Mouse (Mus musculus) kidney, embryonic 16.5 days (tissue): ENCODE results near the gene Ccdc22. TPM values are rescaled to one million over a fixed set of nuclear protein-coding genes. Genes with fewer than 3 reads are reported as not detected.

Experiments used
- ATAC-seq: fragments of 200-750 bp; cut with Nextera tagmentation; 2 replicates; pipeline ENCODE4 v1.8.0; 2017; ENCODE audit warnings: moderate TSS enrichment; ENCODE audit not compliant: low FRiP score, low TSS enrichment
- H3K27ac ChIP-seq: fragments of 300-500 bp; sonication (generic); 2 replicates; pipeline ENCODE4 v1.5.1; 2014; ENCODE audit warnings: low read length
- H3K27me3 ChIP-seq: fragments of 300-500 bp; sonication (generic); 2 replicates; pipeline ENCODE4 v1.6.1; 2014; ENCODE audit warnings: low read length, control low read depth, mixed read lengths; ENCODE audit not compliant: insufficient read depth
- H3K36me3 ChIP-seq: fragments of 300-500 bp; sonication (generic); 2 replicates; pipeline ENCODE4 v1.6.1; 2014; ENCODE audit warnings: low read length, control low read depth, mixed read lengths; ENCODE audit not compliant: insufficient read depth
- H3K4me1 ChIP-seq: fragments of 300-500 bp; sonication (generic); 2 replicates; pipeline ENCODE4 v1.6.1; 2014; ENCODE audit warnings: low read length, control low read depth, mixed read lengths; ENCODE audit not compliant: insufficient read depth
- H3K4me2 ChIP-seq: fragments of 300-500 bp; sonication (generic); replicated peaks from 2 replicates; pipeline ENCODE4 v1.6.1; 2014; ENCODE audit warnings: low read depth, low read length
- H3K4me3 ChIP-seq: fragments of 300-500 bp; sonication (generic); 2 replicates; pipeline ENCODE4 v1.5.1; 2014; ENCODE audit warnings: mild to moderate bottlenecking, low read length
- H3K9ac ChIP-seq: fragments of 300-500 bp; sonication (generic); replicated peaks from 2 replicates; pipeline ENCODE4 v1.6.1; 2014; ENCODE audit warnings: low read length
- H3K9me3 ChIP-seq: fragments of 300-500 bp; sonication (generic); 2 replicates; pipeline ENCODE4 v1.6.1; 2016; ENCODE audit warnings: low read length, control low read depth
- WGBS: fragments of 180-500 bp; shearing (Covaris S2); extraction: QIAGEN DNeasy Blood & Tissue Kit; methylation state at CpG from one replicate; pipeline ENCODE4 v1.1.7; 2014; 5-methylcytosine and 5-hydroxymethylcytosine counted together
- polyA plus RNA-seq: library from polyadenylated mRNA; unstranded; fragments of >200 nt; fragmentation: Nextera tagmentation; extraction: Ambion mirVana; gene quantifications from 2 replicates; pipeline ENCODE4 v1.2.1, GENCODE M21; 2015

The Ccdc22 gene
- polyA plus RNA-seq, 1 experiment from 2014 or later, result 36.6 TPM

DNA sequence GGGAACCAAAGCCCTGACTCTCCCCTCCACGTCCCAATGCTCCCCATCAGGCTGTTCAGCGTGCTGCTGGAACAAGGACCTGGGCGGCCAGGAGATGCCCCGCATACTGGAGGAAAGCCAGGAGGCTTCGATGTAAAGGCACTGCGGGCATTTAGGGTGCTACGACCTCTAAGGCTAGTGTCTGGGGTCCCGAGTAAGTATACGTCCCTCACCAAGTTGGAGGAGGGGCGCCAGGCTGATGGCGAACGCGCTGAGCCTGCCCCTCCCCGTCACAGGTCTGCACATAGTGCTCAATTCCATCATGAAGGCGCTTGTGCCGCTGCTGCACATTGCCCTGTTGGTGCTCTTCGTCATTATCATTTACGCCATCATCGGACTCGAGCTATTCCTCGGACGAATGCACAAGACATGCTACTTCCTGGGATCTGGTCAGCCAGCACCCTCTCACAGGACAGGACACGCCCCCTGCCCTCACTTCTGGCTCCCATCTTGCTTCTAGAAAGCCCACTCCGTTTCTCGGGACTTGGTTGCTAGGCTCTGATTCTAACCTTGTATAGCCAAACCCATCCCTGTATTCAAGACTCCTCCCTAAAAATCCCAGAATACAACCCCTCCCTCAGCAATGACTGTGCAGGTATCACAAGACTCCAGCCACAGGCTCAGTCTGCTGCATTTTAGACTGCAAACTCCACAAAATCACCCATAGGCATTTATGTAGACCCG, 5.4 kb upstream of the Ccdc22 start:
- peak overlapping the region; percentile 43 for H3K4me3 ChIP-seq
- no peaks in the 10 kb centered on the region for H3K4me1 ChIP-seq
- WGBS, result 25% methylated on average over 26 of the region's 26 CpGs
- no peaks in the 10 kb centered on the region; the same call in 1 of the 2 replicates for H3K27me3 ChIP-seq
- ATAC-seq, result 0 out of 2 replicates have a peak, but pooled peaks have one; percentile 42
- H3K9me3 ChIP-seq, result no peaks in the 10 kb centered on the region; the same call in 1 of the 2 replicates
- H3K36me3 ChIP-seq, result no peaks in the 10 kb centered on the region
- H3K4me2 ChIP-seq, result peak overlapping the region; percentile 67
- H3K27ac ChIP-seq, result no peak overlapping the region
- H3K9ac ChIP-seq, result peak overlapping the region; percentile 43; the same call in 1 of the 2 replicates

DNA sequence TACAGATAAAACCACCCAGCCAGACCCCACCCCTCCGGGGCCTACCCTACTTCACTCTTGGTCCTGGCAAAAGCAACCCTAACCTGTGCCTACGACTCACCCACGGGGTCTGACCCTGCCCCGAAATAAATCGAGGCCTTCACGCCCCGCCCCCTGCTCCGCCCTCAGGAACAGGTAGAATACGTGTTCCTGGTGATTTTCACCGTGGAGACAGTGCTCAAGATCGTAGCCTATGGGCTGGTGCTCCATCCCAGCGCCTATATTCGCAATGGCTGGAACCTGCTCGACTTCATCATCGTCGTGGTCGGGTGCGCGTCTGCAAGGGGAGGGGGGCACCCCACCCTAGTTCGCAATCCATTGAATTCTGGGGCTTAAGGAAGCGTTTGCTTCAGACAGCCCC, 4.7 kb upstream of the Ccdc22 start:
- no peaks in the 10 kb centered on the region for H3K36me3 ChIP-seq
- no peak for ATAC-seq
- WGBS, result 31% methylated on average over 21 of the region's 21 CpGs
- H3K27me3 ChIP-seq, result no peaks in the 10 kb centered on the region; the same call in 1 of the 2 replicates
- H3K9ac ChIP-seq, result 0 out of 2 replicates have a peak overlapping the region, but pooled peaks have one; percentile 43
- H3K4me3 ChIP-seq, result peak overlapping the region; percentile 43
- H3K27ac ChIP-seq, result no peak overlapping the region
- no peaks in the 10 kb centered on the region for H3K4me1 ChIP-seq
- H3K4me2 ChIP-seq, result peak overlapping the region; percentile 67
- H3K9me3 ChIP-seq, result no peaks in the 10 kb centered on the region

DNA sequence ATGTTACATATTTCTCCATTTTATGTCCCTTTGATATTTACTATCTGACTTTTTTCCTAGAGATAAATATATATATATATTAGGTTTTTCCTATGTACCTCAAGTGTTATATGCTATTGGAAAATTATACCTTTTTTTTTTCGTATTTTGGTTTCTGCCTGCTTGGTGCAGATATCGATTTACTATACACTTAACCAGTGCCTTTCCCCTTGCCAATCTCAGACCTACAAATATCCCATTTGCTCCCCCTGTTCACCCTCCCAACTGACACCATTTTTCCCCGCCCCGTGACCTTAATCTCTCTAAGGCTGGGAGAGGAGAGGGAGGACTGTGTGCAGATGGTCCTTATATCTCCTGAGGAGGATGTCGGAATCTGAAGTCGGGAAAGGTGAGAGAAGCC, 1.5 kb upstream of the Ccdc22 start, which contains the start of gene Cacna1f:
Gene Cacna1f, plus strand, starts transcription at position 301 of the 400 bp plus-strand sequence.
- Histone ChIP-seq H3K4me1 (no peaks in the 10 kb centered on the region), H3K4me3 (no peak within 1 kb of the TSS), H3K27me3 (no peaks in the 10 kb centered on the region; the same call in 1 of the 2 replicates), H3K4me2 (no peak within 1 kb of the TSS), H3K9ac (no peak within 1 kb of the TSS), H3K9me3 (no peaks in the 10 kb centered on the region), H3K27ac (no peak within 1 kb of the TSS), H3K36me3 (no peaks in the 10 kb centered on the region)
- ATAC-seq, result no peak
- WGBS, result 69% methylated on average over 6 of the region's 6 CpGs

DNA sequence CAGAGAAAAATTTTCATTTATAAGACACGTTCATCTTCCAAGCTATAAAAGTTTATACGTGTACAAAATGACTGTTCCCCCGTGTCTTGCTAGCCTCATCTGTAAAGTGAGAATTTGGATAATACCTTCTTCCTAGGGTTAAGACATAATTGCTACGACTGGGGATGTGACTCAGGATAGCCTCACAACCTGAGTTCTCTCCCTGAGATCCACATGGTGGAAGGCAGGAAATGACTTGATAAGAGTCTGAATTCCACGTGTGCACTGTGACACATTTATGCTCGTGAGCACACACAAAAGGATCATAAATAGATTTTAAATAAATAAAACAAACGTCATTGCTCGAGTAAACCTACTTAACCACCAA, 241 bp upstream of the Ccdc22 start:
- no peak overlapping the region for H3K4me3 ChIP-seq
- no peak overlapping the region for H3K27ac ChIP-seq
- no peak overlapping the region for H3K9ac ChIP-seq
- ATAC-seq, result no peak
- no peaks in the 10 kb centered on the region; the same call in 1 of the 2 replicates for H3K27me3 ChIP-seq
- H3K9me3 ChIP-seq, result no peaks in the 10 kb centered on the region
- no peaks in the 10 kb centered on the region for H3K4me1 ChIP-seq
- WGBS, result 45% methylated on average over 8 of the region's 8 CpGs
- no peak overlapping the region for H3K4me2 ChIP-seq
- no peaks in the 10 kb centered on the region for H3K36me3 ChIP-seq

DNA sequence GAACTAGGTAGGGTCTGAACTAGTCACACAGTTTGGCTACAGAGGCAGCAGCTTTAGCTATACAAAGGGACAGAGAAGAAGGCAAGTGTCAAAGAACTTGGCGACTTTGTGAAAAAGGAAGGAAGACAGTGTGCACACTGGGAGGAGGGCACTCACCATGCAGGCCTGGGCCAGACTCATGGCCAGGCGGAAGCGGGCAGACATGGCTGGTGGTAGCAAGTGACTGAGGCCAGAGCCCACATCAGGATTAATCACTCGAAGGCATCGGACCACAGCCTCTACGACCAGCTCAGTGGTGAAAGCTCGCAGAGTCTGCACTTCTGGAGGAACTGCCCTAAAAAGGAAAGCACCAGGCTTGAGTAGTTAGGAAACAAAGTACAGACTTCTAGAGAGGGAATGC, 1.3 kb downstream of the Ccdc22 start:
- H3K27ac ChIP-seq, result no peak overlapping the region
- no peaks in the 10 kb centered on the region for H3K27me3 ChIP-seq
- H3K36me3 ChIP-seq, result no peaks in the 10 kb centered on the region
- 85% methylated on average over 7 of the region's 7 CpGs for WGBS
- H3K4me2 ChIP-seq, result peak overlapping the region; percentile 56; the same call in 1 of the 2 replicates
- H3K4me3 ChIP-seq, result no peak overlapping the region; the same call in 1 of the 2 replicates
- H3K4me1 ChIP-seq, result no peaks in the 10 kb centered on the region
- no peak overlapping the region for H3K9ac ChIP-seq
- ATAC-seq, result 0 out of 2 replicates have a peak, but pooled peaks have one; percentile 36
- H3K9me3 ChIP-seq, result no peaks in the 10 kb centered on the region

DNA sequence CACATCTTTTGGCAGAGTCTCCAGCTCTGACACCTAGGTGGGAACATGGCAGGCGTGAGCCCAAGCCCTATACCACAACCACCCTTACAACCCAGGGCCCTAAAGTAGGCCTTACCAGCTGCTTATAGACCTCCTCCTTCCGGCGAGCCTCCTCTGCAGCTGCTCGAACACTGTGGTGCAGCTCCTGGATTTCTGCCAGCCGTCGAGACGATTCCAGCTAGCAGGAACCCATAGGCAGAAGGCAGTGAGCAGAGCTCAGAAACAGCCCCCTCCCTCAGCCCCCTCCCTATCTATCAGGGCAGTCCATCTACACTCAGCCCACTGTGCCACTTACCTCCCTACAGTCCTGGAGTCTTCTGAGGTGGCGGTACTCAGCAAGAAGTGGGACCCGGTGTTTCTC, 9.9 kb downstream of the Ccdc22 start:
- 77% methylated on average over 9 of the region's 9 CpGs for WGBS
- Histone ChIP-seq H3K9ac (no peak overlapping the region), H3K4me1 (no peaks in the 10 kb centered on the region), H3K4me3 (no peak overlapping the region), H3K27ac (no peak overlapping the region), H3K9me3 (0 out of 2 replicates have a peak, but pooled peaks cover 2% of the 10 kb centered on the region), H3K27me3 (no peaks in the 10 kb centered on the region), H3K36me3 (peaks cover 14% of the 10 kb centered on the region; the same call in 1 of the 2 replicates), H3K4me2 (no peak overlapping the region)
- no peak for ATAC-seq

DNA sequence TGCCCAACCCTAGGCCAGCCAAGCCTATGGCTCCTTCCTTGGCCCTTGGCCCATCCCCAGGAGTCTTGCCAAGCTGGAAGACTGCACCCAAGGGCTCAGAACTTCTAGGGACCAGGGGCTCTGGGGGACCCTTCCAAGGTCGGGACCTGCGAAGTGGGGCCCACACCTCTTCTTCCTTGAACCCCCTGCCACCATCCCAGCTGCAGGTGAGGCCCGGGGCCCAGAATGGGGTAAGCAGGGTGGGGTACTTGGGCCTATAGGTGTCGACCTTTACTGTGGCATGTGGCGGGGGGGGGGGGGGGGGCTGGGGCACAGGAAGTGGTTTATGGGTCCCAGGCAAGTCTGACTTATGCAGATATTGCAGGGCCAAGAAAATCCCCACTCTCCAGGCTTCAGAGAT, 19.0 kb downstream of the Ccdc22 start:
- no peak; the same call in 1 of the 2 replicates for ATAC-seq
- no peak overlapping the region for H3K27ac ChIP-seq
- H3K9ac ChIP-seq, result no peak overlapping the region
- no peaks in the 10 kb centered on the region for H3K9me3 ChIP-seq
- no peak overlapping the region for H3K4me2 ChIP-seq
- no peaks in the 10 kb centered on the region for H3K36me3 ChIP-seq
- 95% methylated on average over 4 of the region's 5 CpGs for WGBS
- H3K4me3 ChIP-seq, result no peak overlapping the region
- no peaks in the 10 kb centered on the region for H3K4me1 ChIP-seq
- H3K27me3 ChIP-seq, result no peaks in the 10 kb centered on the region

DNA sequence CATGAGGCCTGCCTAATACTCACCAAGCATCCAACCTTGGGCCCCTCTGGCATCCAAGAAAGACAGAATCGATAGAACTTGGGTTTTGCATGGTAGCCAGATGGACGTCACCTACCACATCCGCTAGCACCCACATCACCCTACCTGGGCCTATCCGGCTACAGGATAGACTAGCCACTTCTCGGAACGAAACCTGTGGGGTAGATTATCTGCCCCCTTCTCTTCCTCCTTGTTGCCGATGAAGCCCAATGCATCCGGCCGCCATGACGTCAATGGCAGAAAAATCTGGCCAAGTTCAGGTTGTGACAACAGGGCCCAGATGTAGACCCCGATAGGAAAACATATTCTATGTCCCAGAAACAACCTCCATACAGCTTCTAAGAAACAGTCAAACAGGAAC, 21.4 kb downstream of the Ccdc22 start:
- H3K4me3 ChIP-seq, result no peak overlapping the region
- no peak overlapping the region for H3K9ac ChIP-seq
- ATAC-seq, result no peak
- 90% methylated on average over 11 of the region's 11 CpGs for WGBS
- no peaks in the 10 kb centered on the region for H3K4me1 ChIP-seq
- H3K36me3 ChIP-seq, result no peaks in the 10 kb centered on the region
- H3K27ac ChIP-seq, result no peak overlapping the region
- H3K4me2 ChIP-seq, result no peak overlapping the region
- H3K9me3 ChIP-seq, result no peaks in the 10 kb centered on the region
- no peaks in the 10 kb centered on the region for H3K27me3 ChIP-seq

DNA sequence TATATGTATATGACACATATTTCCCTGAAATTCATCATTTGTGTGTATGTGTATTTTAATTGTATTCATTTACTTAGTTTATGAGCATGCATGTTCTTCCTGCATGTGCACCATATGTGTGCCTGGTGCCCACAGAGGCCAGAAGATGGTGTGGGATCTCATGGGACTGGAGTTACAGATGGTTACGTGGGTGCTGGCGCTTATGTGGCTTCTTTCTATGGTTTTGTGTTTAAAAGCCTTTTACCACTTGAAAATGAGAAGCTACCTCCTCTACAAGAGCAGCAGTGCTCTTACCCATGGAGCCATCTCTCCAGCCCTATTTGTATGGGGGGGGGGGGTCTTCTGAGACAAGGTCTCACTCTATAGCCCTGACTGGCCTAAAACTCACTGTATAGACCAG, 24.2 kb downstream of the Ccdc22 start:
- WGBS, result 93% methylated on average over 2 of the region's 2 CpGs
- H3K4me1 ChIP-seq, result no peaks in the 10 kb centered on the region
- no peak overlapping the region for H3K4me2 ChIP-seq
- no peak overlapping the region for H3K4me3 ChIP-seq
- no peak overlapping the region for H3K9ac ChIP-seq
- ATAC-seq, result no peak
- H3K27me3 ChIP-seq, result no peaks in the 10 kb centered on the region
- no peaks in the 10 kb centered on the region for H3K36me3 ChIP-seq
- H3K9me3 ChIP-seq, result no peaks in the 10 kb centered on the region
- no peak overlapping the region for H3K27ac ChIP-seq

DNA sequence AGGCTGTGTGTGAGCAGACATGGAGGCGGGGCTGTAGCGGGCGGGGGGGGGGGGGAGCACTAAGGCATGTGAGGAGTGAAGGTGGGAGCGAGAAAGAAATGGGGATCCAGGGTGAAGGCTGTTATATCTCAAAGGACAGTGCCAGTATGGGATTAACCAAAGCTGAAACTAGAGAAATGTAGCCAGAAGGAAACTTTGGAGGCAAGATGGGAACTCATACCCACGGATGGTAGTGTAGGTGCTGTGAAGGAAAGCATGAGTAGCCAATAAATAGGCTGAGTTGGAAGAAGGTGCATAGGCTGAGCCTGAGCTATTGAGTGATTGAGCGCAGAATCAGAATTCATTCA, 30.5 kb downstream of the Ccdc22 start:
- WGBS, result 28% methylated on average over 4 of the region's 6 CpGs

More for the DNA sequence above, 30.5 kb downstream of the Ccdc22 start:
- Histone ChIP-seq H3K9ac (no peak overlapping the region), H3K4me3 (peak overlapping the region; percentile 61), H3K36me3 (no peaks in the 10 kb centered on the region), H3K4me1 (peaks cover 24% of the 10 kb centered on the region), H3K27me3 (no peaks in the 10 kb centered on the region), H3K4me2 (peak overlapping the region; percentile 60), H3K9me3 (no peaks in the 10 kb centered on the region; the same call in 1 of the 2 replicates), H3K27ac (no peak overlapping the region)
- no peak for ATAC-seq
